ENCODE assay signal across 25 mouse cellular contexts in the genomic region with DNA sequence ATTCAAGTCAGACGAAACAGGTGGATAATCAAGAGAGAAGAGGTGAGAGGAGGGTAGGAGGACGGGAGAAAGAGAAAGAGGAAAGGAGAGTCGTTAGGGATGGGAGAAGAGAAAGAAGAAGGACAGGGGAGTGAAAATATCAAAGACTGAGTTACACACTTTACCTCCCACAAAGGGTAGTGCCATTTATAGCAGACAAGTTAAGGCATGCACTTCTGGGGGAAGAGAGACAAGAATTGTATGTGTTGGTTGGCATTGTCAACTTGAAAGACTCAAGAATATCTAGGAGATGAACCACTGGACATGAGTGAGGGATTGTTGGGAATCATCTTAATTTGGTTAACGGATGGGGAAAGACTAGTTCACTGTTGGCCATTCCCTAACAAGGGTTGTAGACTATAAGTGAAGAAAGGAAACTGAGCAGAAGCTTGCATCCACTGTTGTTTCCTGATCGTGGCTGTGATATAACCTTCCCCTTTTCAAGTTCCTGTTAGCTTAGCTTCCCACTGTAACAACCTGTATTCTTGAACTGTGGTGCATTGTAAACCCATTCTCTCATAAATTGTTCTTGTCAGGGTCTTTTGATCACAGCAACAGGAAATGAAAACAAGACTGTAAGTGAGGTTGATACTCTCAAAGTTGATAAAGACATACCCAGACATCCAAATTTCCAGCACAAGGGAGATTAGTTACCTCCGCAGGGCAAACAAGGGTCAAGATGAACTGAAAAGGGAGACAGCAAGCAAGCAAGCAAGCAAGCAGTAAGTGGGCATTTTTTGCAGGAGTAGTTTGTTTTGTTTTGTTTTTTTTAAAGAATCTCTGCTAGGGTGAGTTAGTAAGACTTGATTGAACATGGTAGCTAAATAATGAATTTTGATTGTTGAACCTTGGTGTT. TPM values are rescaled to one million over a fixed set of nuclear protein-coding genes. Genes with fewer than 3 reads are reported as not detected.
DNase-seq lines count a peak whose midpoint lies in the region; ATAC-seq and TF ChIP-seq lines count a peak whose summit lies in the region.
"Had no signal": no experiment of that assay in that cellular context is flagged by ENCODE, and none has a peak within 500 bp of the region (broad histone marks: within the 10 kb centered on the region; RNA-seq: fewer than 3 reads in every experiment).

No protein-coding gene starts in this region.

- no peaks in the 10 kb centered on the region for H3K27me3 ChIP-seq in kidney, embryonic 14.5 days (ENCODE audit: control insufficient read depth, insufficient read depth, low read length)
- H3K27me3 ChIP-seq in liver, postnatal 0 days (ENCODE audit: insufficient read depth, low read length): no peaks in the 10 kb centered on the region
- H3K27me3 ChIP-seq in liver, embryonic 12.5 days (replicated peaks): no peaks in the 10 kb centered on the region
- H3K27me3 ChIP-seq in embryonic facial prominence, embryonic 10.5 days (replicated peaks; ENCODE audit: low read depth, poor library complexity, severe bottlenecking): 0 out of 2 replicates have a peak, but pooled peaks cover 3% of the 10 kb centered on the region
- H3K27me3 ChIP-seq: embryonic facial prominence, embryonic 12.5 days; forebrain, embryonic 15.5 days; heart, embryonic 13.5 days; hindbrain, embryonic 13.5 days; intestine, embryonic 15.5 days had no signal

- DNase-seq in kidney, adult 9 months: no peak
- DNase-seq in liver, postnatal 0 days: no peak
- DNase-seq in embryonic facial prominence, embryonic 10.5 days (ENCODE audit: low spot score): no peak
- DNase-seq: adrenal gland, postnatal 14 days; cerebellum, adult 11-12 months; cerebellum, postnatal 10 days; embryo, embryonic 11 days; gastrocnemius, postnatal 36 days; heart, adult 2 months; heart, postnatal 36 days had no signal

- H3K9me3 ChIP-seq in kidney, embryonic 14.5 days (ENCODE audit: control insufficient read depth, low read length): no peaks in the 10 kb centered on the region
- no peaks in the 10 kb centered on the region for H3K9me3 ChIP-seq in liver, postnatal 0 days (ENCODE audit: low read length)
- H3K9me3 ChIP-seq in liver, embryonic 12.5 days (replicated peaks): no peaks in the 10 kb centered on the region
- no peaks in the 10 kb centered on the region for H3K9me3 ChIP-seq in embryonic facial prominence, embryonic 10.5 days
- H3K9me3 ChIP-seq: embryonic facial prominence, embryonic 12.5 days; forebrain, embryonic 15.5 days; heart, embryonic 13.5 days; hindbrain, embryonic 13.5 days; intestine, embryonic 15.5 days had no signal

- H3K4me1 ChIP-seq in kidney, embryonic 14.5 days (ENCODE audit: control insufficient read depth, insufficient read depth, low read length): peaks cover 5% of the 10 kb centered on the region; the same call in 1 of the 2 replicates
- peaks cover 8% of the 10 kb centered on the region for H3K4me1 ChIP-seq in liver, postnatal 0 days (ENCODE audit: insufficient read depth)
- no peaks in the 10 kb centered on the region for H3K4me1 ChIP-seq in liver, embryonic 12.5 days
- peaks cover 8% of the 10 kb centered on the region for H3K4me1 ChIP-seq in embryonic facial prominence, embryonic 10.5 days
- H3K4me1 ChIP-seq: embryonic facial prominence, embryonic 12.5 days; forebrain, embryonic 15.5 days; heart, embryonic 13.5 days; hindbrain, embryonic 13.5 days; intestine, embryonic 15.5 days had no signal

- peak; percentile 46; the same call in 1 of the 2 replicates for ATAC-seq in kidney, embryonic 14.5 days (ENCODE audit: low FRiP score, low TSS enrichment)
- no peak for ATAC-seq in liver, postnatal 0 days
- no peak for ATAC-seq in liver, embryonic 12.5 days
- peak; percentile 75 for ATAC-seq in granulocyte monocyte progenitor cell, adult 5-6 weeks (replicated peaks; ENCODE audit: poor library complexity, severe bottlenecking)
- peak; percentile 91 for ATAC-seq in megakaryocyte progenitor cell, adult 5-6 weeks (replicated peaks; ENCODE audit: poor library complexity)
- ATAC-seq in inflammation-experienced regulatory T-cells, adult 6 months: no peak
- ATAC-seq: activated CD4-positive, CD25-positive, alpha-beta regulatory T cell, adult 4 months; forebrain, embryonic 15.5 days; hindbrain, postnatal 0 days; intestine, embryonic 15.5 days had no signal

- H3K4me3 ChIP-seq in kidney, embryonic 14.5 days (ENCODE audit: low read length): no peak overlapping the region
- H3K4me3 ChIP-seq in liver, postnatal 0 days (ENCODE audit: low read depth, low read length): no peak overlapping the region
- H3K4me3 ChIP-seq in liver, embryonic 12.5 days: no peak overlapping the region
- H3K4me3 ChIP-seq in embryonic facial prominence, embryonic 10.5 days: no peak overlapping the region
- H3K4me3 ChIP-seq: embryonic facial prominence, embryonic 12.5 days; forebrain, embryonic 15.5 days; heart, adult 2 months; heart, embryonic 13.5 days; hindbrain, embryonic 13.5 days; intestine, embryonic 15.5 days had no signal

- TF ChIP-seq CTCF in liver, postnatal 0 days (IDR thresholded peaks at IDR 0.05; ENCODE audit: low read depth): no peak

- no peak for TF ChIP-seq EP300 in liver, postnatal 0 days (IDR thresholded peaks at IDR 0.05; ENCODE audit: low read depth)

- H3K36me3 ChIP-seq in kidney, embryonic 14.5 days (ENCODE audit: control insufficient read depth, insufficient read depth, low read length): no peaks in the 10 kb centered on the region
- no peaks in the 10 kb centered on the region for H3K36me3 ChIP-seq in liver, postnatal 0 days (replicated peaks; ENCODE audit: insufficient read depth, low read length)
- no peaks in the 10 kb centered on the region for H3K36me3 ChIP-seq in liver, embryonic 12.5 days
- no peaks in the 10 kb centered on the region for H3K36me3 ChIP-seq in embryonic facial prominence, embryonic 10.5 days (replicated peaks)
- H3K36me3 ChIP-seq: embryonic facial prominence, embryonic 12.5 days; forebrain, embryonic 15.5 days; heart, embryonic 13.5 days; hindbrain, embryonic 13.5 days; intestine, embryonic 15.5 days had no signal

- H3K27ac ChIP-seq in kidney, embryonic 14.5 days (ENCODE audit: low read depth, low read length): peak overlapping the region; percentile 14; the same call in 1 of the 2 replicates
- peak overlapping the region; percentile 44; the same call in 1 of the 2 replicates for H3K27ac ChIP-seq in liver, postnatal 0 days (ENCODE audit: low read depth)
- H3K27ac ChIP-seq in liver, embryonic 12.5 days: no peak overlapping the region
- H3K27ac ChIP-seq in embryonic facial prominence, embryonic 10.5 days (replicated peaks): no peak overlapping the region
- H3K27ac ChIP-seq: embryonic facial prominence, embryonic 12.5 days; forebrain, embryonic 15.5 days; heart, adult 2 months; heart, embryonic 13.5 days; hindbrain, embryonic 13.5 days; hindbrain, postnatal 0 days; intestine, embryonic 15.5 days had no signal

- H3K4me2 ChIP-seq in kidney, embryonic 14.5 days (replicated peaks; ENCODE audit: low read depth, low read length): no peak overlapping the region
- 0 out of 2 replicates have a peak overlapping the region, but pooled peaks have one; percentile 16 for H3K4me2 ChIP-seq in liver, postnatal 0 days (ENCODE audit: low read depth, low read length)
- H3K4me2 ChIP-seq in liver, embryonic 12.5 days: no peak overlapping the region
- H3K4me2 ChIP-seq: embryonic facial prominence, embryonic 12.5 days; forebrain, embryonic 15.5 days; heart, embryonic 13.5 days; hindbrain, embryonic 13.5 days; intestine, embryonic 15.5 days had no signal

- H3K9ac ChIP-seq in kidney, embryonic 14.5 days (ENCODE audit: low read depth, low read length): no peak overlapping the region
- no peak overlapping the region for H3K9ac ChIP-seq in liver, postnatal 0 days (replicated peaks)
- H3K9ac ChIP-seq in liver, embryonic 12.5 days: no peak overlapping the region
- H3K9ac ChIP-seq: embryonic facial prominence, embryonic 12.5 days; forebrain, embryonic 15.5 days; heart, embryonic 13.5 days; hindbrain, embryonic 13.5 days; intestine, embryonic 15.5 days had no signal

- WGBS in kidney, embryonic 14.5 days: 33% methylated on average over 6 of the region's 6 CpGs
- WGBS in liver, postnatal 0 days (ENCODE audit: insufficient replicate concordance): 34% methylated on average over 6 of the region's 6 CpGs
- 32% methylated on average over 6 of the region's 6 CpGs for WGBS in liver, embryonic 12.5 days (ENCODE audit: insufficient replicate concordance)
- WGBS in embryonic facial prominence, embryonic 10.5 days: 72% methylated on average over 6 of the region's 6 CpGs

RNA-seq across cellular contexts. Expression of gene Supt20, which starts 11.1 kb away (rescaled TPM):
- 84.4 and 121 TPM in 2 replicates for polyA plus RNA-seq in kidney, embryonic 14.5 days (2014; fragmentation: Nextera tagmentation; extraction: Ambion mirVana)
- 17.2 and 19.9 TPM in 2 replicates for polyA plus RNA-seq in liver, postnatal 0 days (2015; fragmentation: Nextera tagmentation; extraction: Ambion mirVana)
- polyA plus RNA-seq in liver, embryonic 12.5 days (2016; fragmentation: Nextera tagmentation; extraction: Ambion mirVana): 49.8 and 50.0 TPM in 2 replicates
- total RNA-seq in granulocyte monocyte progenitor cell, adult 5-6 weeks (2014; fragmentation: Nextera tagmentation): 95.9 and 96.3 TPM in 2 replicates
- total RNA-seq in granulocyte monocyte progenitor cell, adult 5-6 weeks (2017): 52.4 and 56.0 TPM in 2 replicates
- total RNA-seq in megakaryocyte progenitor cell, adult 5-6 weeks (2015): 92.6 and 93.8 TPM in 2 replicates
- 47.4 and 84.9 TPM in 2 replicates for total RNA-seq in megakaryocyte progenitor cell, adult 5-6 weeks (2017)
- 100 to 1,000 TPM; 167 to 260 (median 233) TPM for polyA plus RNA-seq in inflammation-experienced regulatory T-cells, adult 6 months (2017; shearing (Covaris generic))
- 114 and 115 TPM in 2 replicates for polyA plus RNA-seq in embryonic facial prominence, embryonic 10.5 days (2016; fragmentation: Nextera tagmentation; extraction: Ambion mirVana)

RNA-seq across cellular contexts. Expression of gene Gm21958, which starts 32.6 kb away (rescaled TPM):
- polyA plus RNA-seq in kidney, embryonic 14.5 days (2014; fragmentation: Nextera tagmentation; extraction: Ambion mirVana): 2.8 TPM in 1 of 2 replicates, not detected in the other
- not detected in 2 replicates for polyA plus RNA-seq in liver, postnatal 0 days (2015; fragmentation: Nextera tagmentation; extraction: Ambion mirVana)
- polyA plus RNA-seq in liver, embryonic 12.5 days (2016; fragmentation: Nextera tagmentation; extraction: Ambion mirVana): not detected in 2 replicates
- total RNA-seq in granulocyte monocyte progenitor cell, adult 5-6 weeks (2014; fragmentation: Nextera tagmentation): not detected in 2 replicates
- not detected in 2 replicates for total RNA-seq in granulocyte monocyte progenitor cell, adult 5-6 weeks (2017)
- not detected in 2 replicates for total RNA-seq in megakaryocyte progenitor cell, adult 5-6 weeks (2015)
- not detected in 2 replicates for total RNA-seq in megakaryocyte progenitor cell, adult 5-6 weeks (2017)
- polyA plus RNA-seq in inflammation-experienced regulatory T-cells, adult 6 months (2017; shearing (Covaris generic)): 1 to 10 TPM in 2 of 3 experiments, not detected in 1; 1.1 TPM
- polyA plus RNA-seq in embryonic facial prominence, embryonic 10.5 days (2016; fragmentation: Nextera tagmentation; extraction: Ambion mirVana): 0.28 TPM in 1 of 2 replicates, not detected in the other
- total RNA-seq: adrenal gland, adult 18-20 months; adrenal gland, postnatal 14 days; gastrocnemius, adult 8-10 months; gastrocnemius, postnatal 36 days; heart, adult 2 months; heart, postnatal 36 days; hindbrain, postnatal 0 days had no signal
- polyA plus RNA-seq: heart, adult 2 months; heart, postnatal 0 days; hindbrain, postnatal 0 days; intestine, embryonic 15.5 days had no signal

RNA-seq across cellular contexts. Expression of gene Exosc8, which starts 53.6 kb away (rescaled TPM):
- 182 and 185 TPM in 2 replicates for polyA plus RNA-seq in kidney, embryonic 14.5 days (2014; fragmentation: Nextera tagmentation; extraction: Ambion mirVana)
- polyA plus RNA-seq in liver, postnatal 0 days (2015; fragmentation: Nextera tagmentation; extraction: Ambion mirVana): 38.7 and 42.7 TPM in 2 replicates
- 124 and 125 TPM in 2 replicates for polyA plus RNA-seq in liver, embryonic 12.5 days (2016; fragmentation: Nextera tagmentation; extraction: Ambion mirVana)
- total RNA-seq in granulocyte monocyte progenitor cell, adult 5-6 weeks (2014; fragmentation: Nextera tagmentation): 145 and 200 TPM in 2 replicates
- total RNA-seq in granulocyte monocyte progenitor cell, adult 5-6 weeks (2017): 243 and 250 TPM in 2 replicates
- 190 and 219 TPM in 2 replicates for total RNA-seq in megakaryocyte progenitor cell, adult 5-6 weeks (2015)
- 254 and 259 TPM in 2 replicates for total RNA-seq in megakaryocyte progenitor cell, adult 5-6 weeks (2017)
- polyA plus RNA-seq in inflammation-experienced regulatory T-cells, adult 6 months (2017; shearing (Covaris generic)): 100 to 1,000 TPM; 228 to 264 (median 247) TPM
- 182 and 191 TPM in 2 replicates for polyA plus RNA-seq in embryonic facial prominence, embryonic 10.5 days (2016; fragmentation: Nextera tagmentation; extraction: Ambion mirVana)

RNA-seq across cellular contexts. Expression of gene Alg5, which starts 53.8 kb away (rescaled TPM):
- 62.7 and 66.3 TPM in 2 replicates for polyA plus RNA-seq in kidney, embryonic 14.5 days (2014; fragmentation: Nextera tagmentation; extraction: Ambion mirVana)
- polyA plus RNA-seq in liver, postnatal 0 days (2015; fragmentation: Nextera tagmentation; extraction: Ambion mirVana): 41.4 and 43.4 TPM in 2 replicates
- 31.2 and 33.7 TPM in 2 replicates for polyA plus RNA-seq in liver, embryonic 12.5 days (2016; fragmentation: Nextera tagmentation; extraction: Ambion mirVana)
- 40.5 and 46.2 TPM in 2 replicates for total RNA-seq in granulocyte monocyte progenitor cell, adult 5-6 weeks (2014; fragmentation: Nextera tagmentation)
- total RNA-seq in granulocyte monocyte progenitor cell, adult 5-6 weeks (2017): 47.9 and 49.5 TPM in 2 replicates
- total RNA-seq in megakaryocyte progenitor cell, adult 5-6 weeks (2015): 55.8 and 67.4 TPM in 2 replicates
- total RNA-seq in megakaryocyte progenitor cell, adult 5-6 weeks (2017): 42.0 and 42.3 TPM in 2 replicates
- polyA plus RNA-seq in inflammation-experienced regulatory T-cells, adult 6 months (2017; shearing (Covaris generic)): 10 to 100 TPM; 71.1 to 93.1 (median 79.9) TPM
- polyA plus RNA-seq in embryonic facial prominence, embryonic 10.5 days (2016; fragmentation: Nextera tagmentation; extraction: Ambion mirVana): 41.0 and 42.1 TPM in 2 replicates

Comparison
In these comparisons a context has a peak if more than half of its experiments do, and no peak if none do; other contexts are left out.
1. H3K27ac ChIP-seq: peak in kidney, embryonic 14.5 days (single experiment) and liver, postnatal 0 days (single experiment); none in liver, embryonic 12.5 days (single experiment) and embryonic facial prominence, embryonic 10.5 days (single experiment).
2. ATAC-seq: peak in kidney, embryonic 14.5 days (single experiment), granulocyte monocyte progenitor cell, adult 5-6 weeks (single experiment) and megakaryocyte progenitor cell, adult 5-6 weeks (single experiment); none in liver, postnatal 0 days (single experiment), liver, embryonic 12.5 days (single experiment) and inflammation-experienced regulatory T-cells, adult 6 months (single experiment).